Mouse (Mus musculus) heart, postnatal 0 days (tissue): ENCODE measurements around the gene Zbtb38. TPM values are rescaled to one million over a fixed set of nuclear protein-coding genes. Genes with fewer than 3 reads are reported as not detected.

Source experiments
- ATAC-seq: fragments of 200-750 bp; cut with Nextera tagmentation; 2 replicates; pipeline ENCODE4 v1.8.0; 2017; ENCODE audit warnings: low read depth, moderate number of reproducible peaks, moderate library complexity; ENCODE audit not compliant: insufficient read depth
- DNase-seq: peaks from one replicate; pipeline ENCODE4 v3.0.0-alpha.2; 2016; ENCODE audit warnings: low spot score
- H3K27ac ChIP-seq: fragments of 300-500 bp; sonication (generic); 2 replicates; pipeline ENCODE4 v1.5.1; 2014; ENCODE audit warnings: low read depth, mild to moderate bottlenecking
- H3K27me3 ChIP-seq: fragments of 300-500 bp; sonication (generic); 2 replicates; pipeline ENCODE4 v1.6.1; 2014; ENCODE audit warnings: low read length, mixed read lengths; ENCODE audit not compliant: control insufficient read depth, insufficient read depth
- H3K36me3 ChIP-seq: fragments of 300-500 bp; sonication (generic); replicated peaks from 2 replicates; pipeline ENCODE4 v1.6.1; 2014; ENCODE audit warnings: low read length, mixed read lengths; ENCODE audit not compliant: control insufficient read depth, insufficient read depth
- H3K4me1 ChIP-seq: fragments of 300-500 bp; sonication (generic); 2 replicates; pipeline ENCODE4 v1.6.1; 2014; ENCODE audit warnings: antibody characterized with exemption; ENCODE audit not compliant: control insufficient read depth, insufficient read depth
- H3K4me2 ChIP-seq: fragments of 300-500 bp; sonication (generic); 2 replicates; pipeline ENCODE4 v1.6.1; 2014; ENCODE audit warnings: low read depth, mild to moderate bottlenecking, low read length, moderate library complexity
- H3K4me3 ChIP-seq: fragments of 300-500 bp; sonication (generic); 2 replicates; pipeline ENCODE4 v1.5.1; 2014; ENCODE audit warnings: low read depth, low read length
- H3K9ac ChIP-seq: fragments of 300-500 bp; sonication (generic); replicated peaks from 2 replicates; pipeline ENCODE4 v1.6.1; 2014; ENCODE audit warnings: low read depth, low read length, mixed read lengths
- H3K9me3 ChIP-seq: fragments of 300-500 bp; sonication (generic); replicated peaks from 2 replicates; pipeline ENCODE4 v1.6.1; 2016; ENCODE audit warnings: low read length; ENCODE audit not compliant: control insufficient read depth
- CTCF ChIP-seq: IDR thresholded peaks from 2 replicates; pipeline ENCODE4 v1.5.1; 2016; ENCODE audit warnings: antibody characterized with exemption, control low read depth, low read depth
- EP300 ChIP-seq: IDR thresholded peaks from 2 replicates; pipeline ENCODE4 v1.6.1; 2016; ENCODE audit warnings: antibody characterized with exemption, low read depth
- WGBS: fragments of 180-500 bp; shearing (Covaris S2); extraction: QIAGEN DNeasy Blood & Tissue Kit; methylation state at CpG from one replicate; pipeline ENCODE4 v1.1.7; 2014; 5-methylcytosine and 5-hydroxymethylcytosine counted together
- polyA plus RNA-seq: library from polyadenylated mRNA; unstranded; fragments of >200 nt; fragmentation: Nextera tagmentation; extraction: Ambion mirVana; gene quantifications from 2 replicates; pipeline ENCODE4 v1.2.1, GENCODE M21; 2015
- total RNA-seq: library from RNA; depleted of rRNA; stranded (reverse); fragments of >200 nt; gene quantifications from 2 replicates; pipeline ENCODE4 v1.2.3, GENCODE M21; 2014; ENCODE audit warnings: low replicate concordance

Zbtb38 gene
- total and polyA plus RNA-seq, 2 experiments from 2014 or later: 28.7 to 44.5 TPM

DNA sequence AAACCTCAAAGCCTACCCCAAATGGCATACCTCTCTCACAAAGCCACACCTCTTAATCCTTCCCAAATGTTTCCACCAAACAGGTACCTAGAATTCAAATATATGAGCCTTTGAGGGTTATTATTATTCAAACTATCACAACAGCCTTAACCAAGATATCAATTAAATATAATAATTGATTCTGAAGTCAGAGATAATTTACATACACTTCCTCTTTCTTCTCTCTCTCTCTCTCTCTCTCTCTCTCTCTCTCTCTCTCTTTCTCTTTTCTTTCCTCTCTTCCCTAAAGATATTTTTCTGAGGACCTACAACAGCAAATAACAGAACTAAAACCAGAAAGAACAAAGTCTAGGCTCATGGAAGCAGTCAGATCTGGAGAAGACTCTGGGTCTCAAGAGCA lies 15.2 kb upstream of the Zbtb38 start:
- no peaks in the 10 kb centered on the region for H3K36me3 ChIP-seq
- H3K27ac ChIP-seq: no peak overlapping the region
- H3K4me2 ChIP-seq: no peak overlapping the region
- no peak overlapping the region for H3K9ac ChIP-seq
- H3K4me1 ChIP-seq: no peaks in the 10 kb centered on the region; the same call in 1 of the 2 replicates
- no peaks in the 10 kb centered on the region for H3K9me3 ChIP-seq
- no peaks in the 10 kb centered on the region for H3K27me3 ChIP-seq
- no peak overlapping the region for H3K4me3 ChIP-seq
- ATAC-seq (no peak), DNase-seq (no peak)
- TF ChIP-seq EP300 (no peak), CTCF (no peak)

DNA sequence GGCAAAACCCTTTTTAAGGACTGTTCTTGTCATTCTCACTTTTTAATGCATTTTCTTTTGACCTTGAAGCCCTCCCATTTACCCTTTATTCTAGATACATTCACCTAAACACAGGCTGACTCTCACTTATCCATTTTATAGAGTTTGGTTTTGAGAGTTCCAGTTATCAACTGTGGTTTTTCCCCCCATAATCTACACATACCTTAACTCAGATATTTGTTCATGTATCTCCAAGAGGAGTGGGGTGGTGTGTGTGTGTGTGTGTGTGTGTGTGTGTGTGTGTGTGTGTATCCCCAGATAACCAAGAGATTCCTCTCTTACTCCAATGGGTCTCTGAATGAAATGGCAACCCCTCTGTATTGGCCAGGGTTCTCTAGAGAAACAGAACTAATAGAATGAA lies 13.4 kb upstream of the Zbtb38 start:
- no peak for ATAC-seq
- H3K4me2 ChIP-seq: no peak overlapping the region
- H3K4me3 ChIP-seq: no peak overlapping the region
- TF ChIP-seq EP300: no peak
- no peak for TF ChIP-seq CTCF
- H3K27ac ChIP-seq: no peak overlapping the region
- no peaks in the 10 kb centered on the region for H3K27me3 ChIP-seq
- H3K9me3 ChIP-seq: no peaks in the 10 kb centered on the region
- no peak for DNase-seq
- no peaks in the 10 kb centered on the region for H3K36me3 ChIP-seq
- no peaks in the 10 kb centered on the region; the same call in 1 of the 2 replicates for H3K4me1 ChIP-seq
- no peak overlapping the region for H3K9ac ChIP-seq

DNA sequence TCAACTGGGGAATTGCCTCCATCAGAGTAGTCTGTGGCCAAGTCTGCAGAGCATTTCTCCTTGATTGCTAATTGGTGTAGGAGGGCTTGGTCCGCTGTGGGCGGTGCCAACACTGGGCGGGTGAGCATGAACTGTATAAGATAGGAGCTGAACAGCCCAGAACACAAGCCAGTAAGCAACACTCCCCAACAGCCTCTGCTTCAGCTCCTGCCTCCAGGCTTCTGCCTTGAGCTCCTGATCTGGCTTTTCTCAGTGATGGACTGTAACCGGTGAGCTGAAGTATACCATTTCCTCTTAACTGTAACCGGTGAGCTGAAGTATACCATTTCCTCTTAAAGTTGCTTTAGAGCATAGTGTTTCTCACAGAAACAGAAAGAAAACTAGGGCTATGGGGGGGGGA lies 12.8 kb upstream of the Zbtb38 start:
- no peaks in the 10 kb centered on the region for H3K36me3 ChIP-seq
- no peak overlapping the region for H3K9ac ChIP-seq
- no peak for DNase-seq
- H3K27me3 ChIP-seq: no peaks in the 10 kb centered on the region
- WGBS: 53% methylated on average over 5 of the region's 5 CpGs
- H3K4me2 ChIP-seq: no peak overlapping the region
- no peak overlapping the region for H3K4me3 ChIP-seq
- H3K27ac ChIP-seq: no peak overlapping the region
- ATAC-seq: no peak
- TF ChIP-seq CTCF: no peak
- TF ChIP-seq EP300: no peak
- no peaks in the 10 kb centered on the region; the same call in 1 of the 2 replicates for H3K4me1 ChIP-seq
- no peaks in the 10 kb centered on the region for H3K9me3 ChIP-seq

DNA sequence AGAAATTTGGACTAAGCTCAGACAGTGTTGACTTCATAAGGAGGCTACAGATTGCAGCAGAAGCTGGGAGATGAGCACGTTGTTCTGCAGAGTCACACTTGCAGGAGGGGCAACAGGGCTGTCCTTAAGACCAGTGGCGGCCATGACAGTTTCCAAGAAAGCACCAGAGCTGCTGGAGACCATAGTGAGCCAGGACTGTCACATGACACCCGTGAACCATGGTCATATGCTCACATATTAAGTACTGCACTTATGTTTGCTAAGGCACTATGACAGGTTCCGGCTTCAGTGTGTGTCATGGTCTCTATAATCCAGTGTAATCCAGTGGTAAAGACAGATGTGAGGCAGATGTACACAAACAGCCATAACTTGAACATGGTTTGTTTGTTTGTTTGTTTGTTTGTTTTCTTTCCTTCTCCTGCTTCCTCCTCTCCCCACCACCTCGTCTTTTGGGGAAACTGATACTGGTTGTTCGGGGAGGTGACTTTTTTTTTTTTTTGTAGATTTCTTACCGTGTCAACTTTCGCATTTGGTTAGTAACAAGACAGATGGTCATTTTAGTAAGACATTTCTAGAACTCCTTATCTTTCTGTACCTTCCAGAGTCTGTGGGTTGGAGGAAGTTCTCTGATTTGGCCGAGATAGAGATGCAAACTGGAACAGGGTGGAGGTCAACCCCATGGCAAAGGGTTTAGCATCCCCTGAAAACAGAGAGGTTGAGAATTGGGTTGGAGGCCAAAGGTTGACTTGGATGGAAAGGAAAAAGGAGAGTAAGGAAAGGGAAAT lies 11.4 kb upstream of the Zbtb38 start:
- H3K27me3 ChIP-seq: no peaks in the 10 kb centered on the region
- no peak overlapping the region for H3K4me2 ChIP-seq
- 73% methylated on average over 9 of the region's 9 CpGs for WGBS
- no peak for DNase-seq
- ATAC-seq: no peak
- no peaks in the 10 kb centered on the region; the same call in 1 of the 2 replicates for H3K4me1 ChIP-seq
- H3K9ac ChIP-seq: no peak overlapping the region
- no peak overlapping the region for H3K4me3 ChIP-seq
- H3K9me3 ChIP-seq: no peaks in the 10 kb centered on the region
- no peak overlapping the region for H3K27ac ChIP-seq
- no peaks in the 10 kb centered on the region for H3K36me3 ChIP-seq
- TF ChIP-seq CTCF (no peak), EP300 (no peak)

DNA sequence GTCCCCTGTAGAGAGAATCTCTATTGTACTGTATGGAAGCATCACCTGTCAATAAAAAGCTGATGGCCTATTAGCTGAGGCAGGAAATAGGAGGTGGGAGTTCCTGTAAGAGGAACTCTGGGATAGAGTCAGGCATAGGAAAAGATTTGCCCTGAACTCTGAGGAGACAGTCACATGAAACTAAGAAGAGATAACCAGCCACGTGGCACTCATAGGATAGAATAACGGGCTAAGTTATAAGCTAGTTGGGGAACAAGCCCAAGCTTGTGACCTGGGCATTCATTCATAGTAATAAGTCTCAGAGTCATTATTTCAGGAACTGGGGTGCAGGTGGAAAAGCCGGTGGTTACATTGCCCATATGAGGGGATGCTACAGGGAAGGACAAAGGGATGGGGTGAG lies 10.4 kb upstream of the Zbtb38 start:
- no peak for TF ChIP-seq EP300
- no peak for TF ChIP-seq CTCF
- H3K4me3 ChIP-seq: no peak overlapping the region
- H3K36me3 ChIP-seq: no peaks in the 10 kb centered on the region
- DNase-seq (no peak), ATAC-seq (no peak)
- H3K27me3 ChIP-seq: no peaks in the 10 kb centered on the region
- H3K9ac ChIP-seq: no peak overlapping the region
- no peak overlapping the region for H3K27ac ChIP-seq
- no peak overlapping the region for H3K4me2 ChIP-seq
- H3K4me1 ChIP-seq: no peaks in the 10 kb centered on the region; the same call in 1 of the 2 replicates
- 81% methylated on average over 3 of the region's 3 CpGs for WGBS
- no peaks in the 10 kb centered on the region for H3K9me3 ChIP-seq
